In genomic region chr8:125242382-125242781, GRCm38 (mm10) we compare ENCODE assay signal across 10 mouse cellular contexts.
DNase-seq lines count a peak whose midpoint lies in the region; ATAC-seq and TF ChIP-seq lines count a peak whose summit lies in the region.
"Had no signal": no experiment of that assay in that cellular context is flagged by ENCODE, and none has a peak within 500 bp of the region (broad histone marks: within the 10 kb centered on the region; RNA-seq: fewer than 3 reads in every experiment).

No protein-coding gene starts in this region.

- no peak overlapping the region for H3K27ac ChIP-seq in hindbrain, postnatal 0 days
- no peak overlapping the region for H3K27ac ChIP-seq in hindbrain, embryonic 10.5 days
- H3K27ac ChIP-seq in embryonic facial prominence, embryonic 11.5 days (replicated peaks; ENCODE audit: low read depth, low read length) = peak overlapping the region; percentile 28; the same call in 1 of the 2 replicates

- no peak overlapping the region for H3K9ac ChIP-seq in hindbrain, postnatal 0 days (replicated peaks; ENCODE audit: low read length)
- H3K9ac ChIP-seq in embryonic facial prominence, embryonic 11.5 days (replicated peaks; ENCODE audit: low read length) = no peak overlapping the region

- H3K4me1 ChIP-seq in hindbrain, postnatal 0 days (ENCODE audit: insufficient read depth, low read length) = no peaks in the 10 kb centered on the region
- peaks cover 50% of the 10 kb centered on the region for H3K4me1 ChIP-seq in hindbrain, embryonic 10.5 days (replicated peaks)
- no peaks in the 10 kb centered on the region; the same call in none of the 2 replicates for H3K4me1 ChIP-seq in embryonic facial prominence, embryonic 11.5 days (ENCODE audit: control insufficient read depth, insufficient read depth, low read length)

- 38% methylated on average over 10 of the region's 10 CpGs for WGBS in hindbrain, postnatal 0 days
- WGBS in hindbrain, embryonic 10.5 days = 60% methylated on average over 10 of the region's 10 CpGs
- WGBS in embryonic facial prominence, embryonic 11.5 days = 42% methylated on average over 10 of the region's 10 CpGs

- no peaks in the 10 kb centered on the region for H3K27me3 ChIP-seq in hindbrain, postnatal 0 days (ENCODE audit: insufficient read depth, low read length)
- peaks cover 18% of the 10 kb centered on the region; the same call in 1 of the 2 replicates for H3K27me3 ChIP-seq in hindbrain, embryonic 10.5 days (ENCODE audit: insufficient read depth, poor library complexity, severe bottlenecking)
- H3K27me3 ChIP-seq in embryonic facial prominence, embryonic 11.5 days (ENCODE audit: control insufficient read depth, insufficient read depth, low read length) = no peaks in the 10 kb centered on the region

- H3K4me2 ChIP-seq in hindbrain, postnatal 0 days (ENCODE audit: low read depth, low read length) = no peak overlapping the region
- no peak overlapping the region for H3K4me2 ChIP-seq in embryonic facial prominence, embryonic 11.5 days (ENCODE audit: low read depth, low read length)

- H3K9me3 ChIP-seq in hindbrain, postnatal 0 days (ENCODE audit: low read length) = no peaks in the 10 kb centered on the region
- no peaks in the 10 kb centered on the region for H3K9me3 ChIP-seq in hindbrain, embryonic 10.5 days
- no peaks in the 10 kb centered on the region for H3K9me3 ChIP-seq in embryonic facial prominence, embryonic 11.5 days (replicated peaks; ENCODE audit: control insufficient read depth, low read length)

- H3K36me3 ChIP-seq in hindbrain, postnatal 0 days (ENCODE audit: insufficient read depth, low read length) = no peaks in the 10 kb centered on the region
- H3K36me3 ChIP-seq in hindbrain, embryonic 10.5 days = no peaks in the 10 kb centered on the region; the same call in 1 of the 2 replicates
- H3K36me3 ChIP-seq in embryonic facial prominence, embryonic 11.5 days (replicated peaks; ENCODE audit: control insufficient read depth, insufficient read depth, low read depth, low read length) = no peaks in the 10 kb centered on the region
- H3K36me3 ChIP-seq: G1E had no signal

- no peak overlapping the region for H3K4me3 ChIP-seq in hindbrain, postnatal 0 days (ENCODE audit: low read length)
- H3K4me3 ChIP-seq in hindbrain, embryonic 10.5 days = no peak overlapping the region
- H3K4me3 ChIP-seq in embryonic facial prominence, embryonic 11.5 days (ENCODE audit: low read depth, low read length) = no peak overlapping the region
- H3K4me3 ChIP-seq: erythroblast, embryonic 14.5 days had no signal

- DNase-seq in hindbrain, postnatal 0 days (ENCODE audit: low spot score) = peak; percentile 47
- DNase-seq in hindbrain, embryonic 10.5 days (ENCODE audit: low spot score) = no peak
- DNase-seq in Muller cell, postnatal 12 days (ENCODE audit: inconsistent ontology term) = peak; percentile 58
- DNase-seq in embryonic facial prominence, embryonic 11.5 days (ENCODE audit: low spot score) = peak; percentile 52
- peak; percentile 49 to 62 for DNase-seq in kidney, postnatal 4 days
- no peak for DNase-seq in right cerebral cortex, postnatal 4 days
- DNase-seq in thymus, adult 18-20 months = no peak
- no peak for DNase-seq in adipocyte (ENCODE audit: low spot score)

- no peak for ATAC-seq in hindbrain, postnatal 0 days
- no peak for ATAC-seq in embryonic facial prominence, embryonic 11.5 days (replicated peaks; ENCODE audit: insufficient number of reproducible peaks, low FRiP score, low TSS enrichment, low read depth)

- no peak for TF ChIP-seq CTCF in hindbrain, postnatal 0 days (IDR thresholded peaks at IDR 0.05; ENCODE audit: low read depth)

Comparison
In these comparisons a context has a peak if more than half of its experiments do, and no peak if none do; other contexts are left out.
1. DNase-seq: peak in hindbrain, postnatal 0 days (single experiment), Muller cell, postnatal 12 days (single experiment), embryonic facial prominence, embryonic 11.5 days (single experiment) and kidney, postnatal 4 days (2 of 2); none in hindbrain, embryonic 10.5 days (single experiment), right cerebral cortex, postnatal 4 days (single experiment), thymus, adult 18-20 months (0 of 2) and adipocyte (single experiment).